Mouse (Mus musculus) skeletal muscle tissue, adult 2 months (tissue): ENCODE data around the gene Gm17387.
A peak's percentile ranks its signal among the peaks of the same experiment; 100 is the strongest.

Source experiments
- DNase-seq: peaks from one replicate; pipeline ENCODE4 v3.0.0-alpha.2; 2012; ENCODE audit warnings: low read depth, low spot score

The Gm17387 gene

DNA sequence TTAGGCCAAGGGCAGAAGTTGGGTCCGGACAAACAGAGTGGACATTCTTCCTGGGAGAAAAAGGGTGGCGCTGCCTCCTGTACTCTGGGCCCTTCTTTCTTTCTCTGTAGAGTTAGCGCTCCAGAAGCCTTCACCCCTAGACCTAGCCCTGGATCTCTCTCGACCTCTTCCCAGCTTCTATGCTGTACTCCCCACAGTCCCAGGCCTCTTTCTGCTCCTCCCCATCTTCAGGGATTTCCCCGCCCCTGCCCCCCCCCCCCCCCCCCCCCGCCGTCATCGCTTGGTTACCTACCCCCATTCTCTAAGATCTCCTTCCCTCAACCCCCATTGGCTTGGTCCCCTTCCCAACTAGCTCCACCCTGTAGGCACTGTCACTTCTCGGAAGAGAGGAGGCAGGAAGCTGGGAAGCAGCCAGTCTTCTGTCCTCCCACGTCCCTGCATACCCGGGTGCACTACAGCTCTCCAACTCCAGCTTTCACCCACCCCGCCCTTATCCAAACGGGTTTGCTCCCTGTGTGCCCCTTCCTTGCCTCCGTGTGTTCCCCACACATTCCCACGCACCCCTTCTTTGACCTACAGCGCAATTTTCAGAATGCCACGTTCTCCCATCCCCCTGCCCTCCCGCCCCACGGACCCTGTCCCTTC, 18.8 kb downstream of the Gm17387 start:
- DNase-seq = peak; percentile 94

DNA sequence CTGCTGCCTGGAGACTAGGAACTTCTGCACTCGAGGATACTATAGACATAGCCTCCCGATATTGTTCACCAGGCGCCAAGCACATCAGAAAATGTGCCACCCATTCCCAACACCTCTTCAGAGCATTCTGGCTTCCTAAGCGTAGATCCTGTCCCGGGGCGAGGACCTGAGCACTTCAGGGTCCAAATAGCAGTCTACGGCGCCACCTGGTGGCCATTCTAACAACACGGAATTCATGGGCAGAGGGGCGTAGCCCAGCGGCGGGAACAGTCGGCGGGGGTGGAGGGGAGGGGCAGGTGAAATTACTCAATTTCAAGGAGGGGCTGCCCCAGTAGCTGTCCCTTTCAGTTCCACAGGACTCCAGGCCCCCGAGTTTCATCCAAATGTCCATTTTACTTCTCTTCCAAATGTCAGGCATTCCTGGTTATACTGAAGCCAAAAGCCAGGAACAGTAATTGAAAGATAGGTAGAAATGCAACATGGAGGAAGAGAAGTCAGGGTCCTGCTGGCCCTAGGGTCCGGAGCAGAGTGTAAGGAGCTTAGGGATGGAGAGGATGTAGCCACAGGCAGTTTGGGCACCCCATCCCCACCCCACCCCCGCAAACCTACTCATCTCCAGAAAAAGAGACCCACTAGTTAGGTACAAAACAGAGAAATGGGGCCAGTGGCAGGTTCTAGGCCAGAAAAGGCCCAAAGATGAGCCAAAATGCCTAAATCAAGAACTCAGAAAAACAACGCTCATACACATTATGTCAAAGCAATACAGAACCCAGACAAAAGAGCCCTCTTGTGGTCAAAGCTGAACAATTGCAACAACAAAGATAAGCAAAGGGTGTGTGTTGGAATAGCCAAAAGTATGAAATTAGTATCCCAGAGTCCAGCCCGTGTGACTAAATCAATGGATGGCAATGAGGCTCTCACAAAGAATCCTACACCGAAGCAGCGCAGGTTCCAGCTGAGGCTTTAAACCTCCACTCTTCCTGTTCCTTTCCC, 19.6 kb downstream of the Gm17387 start:
- peak; percentile 94 for DNase-seq

DNA sequence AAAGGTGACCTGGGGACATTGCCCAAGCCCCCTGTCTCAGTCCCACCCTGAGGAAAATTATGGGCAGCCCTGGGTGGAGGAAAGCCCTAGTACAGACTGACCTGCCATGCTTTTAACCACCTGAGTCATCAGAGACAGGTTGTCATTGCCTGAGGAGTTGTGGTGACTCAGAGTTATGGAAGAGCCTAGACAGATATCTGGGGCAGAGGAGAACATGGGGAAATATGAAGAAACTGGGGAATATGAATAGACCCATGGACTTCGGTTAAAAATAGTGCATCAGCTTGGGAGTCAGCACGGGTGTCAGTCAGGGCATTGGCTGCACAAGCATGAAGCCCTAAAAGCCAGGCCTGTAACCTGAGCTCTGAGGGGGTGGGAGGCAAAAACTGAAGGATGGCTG, 20.4 kb downstream of the Gm17387 start:
- no peak for DNase-seq

DNA sequence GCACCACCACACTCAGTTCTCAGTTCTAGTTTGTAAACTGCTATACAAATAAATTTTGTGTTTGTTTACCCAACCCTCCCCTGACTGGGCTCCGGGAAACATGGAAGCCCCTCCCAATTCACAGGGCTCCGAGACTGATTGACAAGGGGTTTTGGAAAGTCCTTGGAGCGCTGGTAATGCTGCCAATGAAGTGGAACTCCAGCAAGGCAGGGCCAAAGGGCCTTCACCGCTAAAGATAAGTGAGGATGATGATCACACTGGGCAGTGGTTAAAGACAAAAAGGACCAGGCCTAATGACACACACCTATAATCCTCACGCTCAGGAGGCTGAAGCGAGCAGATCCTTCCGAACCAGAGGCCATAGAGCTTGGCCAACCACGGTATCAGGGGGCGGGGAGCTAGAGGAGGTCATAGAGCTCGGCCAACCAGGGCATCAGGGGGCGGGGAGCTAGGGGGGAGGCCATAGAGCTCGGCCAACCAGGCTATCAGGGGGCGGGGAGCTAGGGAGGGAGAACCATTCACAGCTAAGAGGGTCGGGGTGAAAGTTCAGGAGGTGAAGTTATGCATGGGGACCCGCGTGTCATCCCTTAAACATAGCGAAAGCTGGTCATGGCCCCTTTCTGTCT, 22.2 kb downstream of the Gm17387 start:
- DNase-seq = no peak

DNA sequence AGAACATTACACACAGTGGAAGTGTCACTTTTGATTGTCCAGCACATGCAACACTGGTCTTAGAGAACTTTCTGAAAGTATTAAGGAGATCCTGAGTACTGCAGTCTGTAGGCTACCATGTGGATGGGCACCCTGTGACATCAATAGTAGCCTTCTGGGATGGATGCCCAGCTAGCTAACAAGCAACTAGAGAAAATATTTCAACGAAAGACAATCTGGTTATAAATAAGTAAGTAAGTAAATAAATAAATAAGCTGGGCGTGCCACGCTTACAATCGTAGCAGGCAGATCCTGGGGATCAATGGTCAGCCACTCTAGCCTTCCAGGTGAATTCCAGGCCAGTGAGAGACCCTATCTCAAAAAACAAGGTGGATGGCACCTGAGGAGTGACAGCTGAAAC, 23.1 kb downstream of the Gm17387 start:
- DNase-seq = no peak

DNA sequence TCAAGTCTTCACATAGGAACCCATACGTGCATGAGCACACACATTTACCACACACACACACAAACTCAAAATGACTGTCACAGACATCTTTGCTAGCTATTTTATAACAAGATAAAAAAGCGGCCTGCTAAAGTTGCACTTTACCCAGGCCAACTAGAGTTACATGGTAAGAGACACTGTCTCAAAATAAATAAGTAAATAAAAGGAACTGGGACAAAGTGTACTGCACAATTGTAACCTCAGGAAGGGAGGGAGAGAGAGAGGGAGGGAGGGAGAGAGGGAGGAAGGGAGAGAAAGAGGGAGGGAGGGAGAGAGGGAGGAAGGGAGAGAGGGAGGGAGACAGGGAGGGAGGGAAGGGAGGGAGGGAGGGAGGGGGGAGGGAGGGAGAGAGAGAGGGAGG, 23.5 kb downstream of the Gm17387 start:
- DNase-seq = no peak

DNA sequence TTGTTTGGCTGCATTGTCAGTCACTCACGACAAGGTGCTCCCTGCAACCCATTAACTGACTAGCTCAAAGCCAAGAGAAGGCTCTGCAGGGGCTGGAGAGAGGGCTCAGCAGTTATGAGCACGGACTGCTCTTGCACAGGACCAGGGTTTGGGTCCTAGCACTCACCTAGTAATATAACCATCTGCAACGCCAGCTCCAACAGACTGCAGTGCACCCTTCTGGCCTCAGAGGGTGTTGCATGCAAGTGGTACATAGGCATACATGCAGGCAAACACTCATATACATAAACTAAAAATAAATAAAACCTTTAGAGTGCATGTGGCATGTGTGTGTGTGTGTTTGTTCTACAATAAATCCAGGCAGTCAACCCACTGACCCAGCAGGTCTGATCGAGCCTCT, 26.9 kb downstream of the Gm17387 start:
- DNase-seq = no peak

DNA sequence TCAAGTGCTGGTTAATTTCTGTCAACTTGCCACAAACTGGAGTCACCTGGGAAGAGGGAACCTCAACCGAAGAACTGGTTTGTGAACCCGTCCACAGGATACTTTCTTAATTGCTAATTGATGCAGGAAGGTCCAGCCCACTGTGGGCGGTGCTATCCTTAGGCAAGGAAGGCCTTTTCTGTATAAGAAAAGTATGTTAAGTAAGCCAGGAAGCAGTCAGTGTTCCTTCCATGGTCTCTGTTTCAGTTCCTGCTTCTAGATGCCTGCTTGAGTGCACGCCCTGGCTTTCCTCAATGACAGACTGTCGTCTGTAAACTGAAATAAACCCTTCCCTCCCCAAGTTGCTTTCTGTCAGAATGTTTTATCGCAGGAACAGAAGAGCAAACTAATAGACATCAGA, 28.0 kb downstream of the Gm17387 start:
- DNase-seq = no peak

DNA sequence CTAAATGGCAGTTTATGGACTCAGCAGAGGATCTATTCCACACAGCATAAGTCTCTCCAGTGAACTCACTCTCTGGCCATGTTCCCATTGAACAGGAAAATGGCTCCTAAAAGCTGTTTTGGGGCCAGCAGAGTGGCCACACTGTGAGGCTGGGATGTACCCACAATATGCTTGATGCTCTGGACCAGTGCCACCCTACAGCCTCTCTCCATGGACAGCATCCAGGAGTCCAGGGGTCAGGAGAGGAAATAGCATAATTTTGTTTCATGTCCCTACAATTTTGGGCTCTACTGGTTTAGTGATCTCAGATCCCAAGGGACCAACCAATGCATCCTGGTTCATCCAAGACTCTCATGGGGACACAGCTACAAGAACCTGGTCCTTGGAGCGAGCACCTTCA, 28.6 kb downstream of the Gm17387 start:
- DNase-seq = no peak

DNA sequence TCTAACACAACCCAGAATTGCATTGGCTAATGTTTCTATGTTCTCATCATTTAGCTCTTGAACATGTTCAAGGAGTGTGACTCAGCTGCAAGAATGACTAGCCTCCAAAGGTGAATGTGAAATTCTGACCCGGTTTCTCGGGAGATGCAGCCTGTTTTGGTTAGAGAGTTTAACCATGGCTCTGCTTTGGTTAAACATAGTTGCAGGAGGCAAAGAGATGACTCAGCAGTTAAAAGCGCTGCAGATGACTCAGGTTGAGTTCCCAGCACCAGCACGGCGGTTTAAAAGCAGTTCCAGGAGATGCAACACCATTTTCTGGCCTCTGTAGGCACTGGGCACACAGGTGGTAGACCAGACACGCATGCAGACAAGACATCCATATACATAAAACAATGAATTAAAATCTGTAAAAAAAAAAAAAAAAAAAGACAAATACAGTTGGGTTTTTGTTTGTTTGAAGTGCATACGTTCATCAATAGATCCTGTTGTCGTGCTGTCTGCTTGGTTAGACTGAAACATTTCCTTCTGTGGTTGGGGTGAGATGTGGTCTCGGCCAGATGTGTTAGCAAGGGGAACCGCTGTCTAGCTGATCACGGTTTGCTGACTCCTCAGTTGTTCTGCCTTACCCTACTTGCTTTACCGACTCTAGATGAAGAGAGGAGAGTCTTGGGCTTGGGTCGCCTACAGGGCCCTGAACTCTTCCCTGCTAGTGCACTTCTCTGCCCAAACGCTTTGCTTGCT, 29.8 kb downstream of the Gm17387 start:
- no peak for DNase-seq

DNA sequence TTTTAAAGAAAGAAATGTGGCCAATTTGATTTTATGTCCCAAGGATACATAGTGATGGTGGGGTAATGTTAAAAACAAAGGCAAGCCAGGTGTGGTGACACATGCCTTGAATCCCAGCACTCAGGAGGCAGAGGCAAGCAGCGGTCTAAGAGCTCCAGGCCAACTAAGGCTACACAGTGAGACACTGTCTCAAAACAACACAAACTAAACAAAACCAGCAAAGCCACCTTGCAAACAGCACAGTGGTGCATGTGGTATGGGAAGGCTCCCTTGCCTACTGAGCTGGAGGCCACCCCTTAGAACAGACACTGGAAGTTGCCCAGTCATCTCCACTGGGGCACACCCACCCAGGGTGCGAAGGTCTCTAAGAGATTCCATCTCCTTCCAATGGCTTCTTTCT, 31.0 kb downstream of the Gm17387 start:
- no peak for DNase-seq

DNA sequence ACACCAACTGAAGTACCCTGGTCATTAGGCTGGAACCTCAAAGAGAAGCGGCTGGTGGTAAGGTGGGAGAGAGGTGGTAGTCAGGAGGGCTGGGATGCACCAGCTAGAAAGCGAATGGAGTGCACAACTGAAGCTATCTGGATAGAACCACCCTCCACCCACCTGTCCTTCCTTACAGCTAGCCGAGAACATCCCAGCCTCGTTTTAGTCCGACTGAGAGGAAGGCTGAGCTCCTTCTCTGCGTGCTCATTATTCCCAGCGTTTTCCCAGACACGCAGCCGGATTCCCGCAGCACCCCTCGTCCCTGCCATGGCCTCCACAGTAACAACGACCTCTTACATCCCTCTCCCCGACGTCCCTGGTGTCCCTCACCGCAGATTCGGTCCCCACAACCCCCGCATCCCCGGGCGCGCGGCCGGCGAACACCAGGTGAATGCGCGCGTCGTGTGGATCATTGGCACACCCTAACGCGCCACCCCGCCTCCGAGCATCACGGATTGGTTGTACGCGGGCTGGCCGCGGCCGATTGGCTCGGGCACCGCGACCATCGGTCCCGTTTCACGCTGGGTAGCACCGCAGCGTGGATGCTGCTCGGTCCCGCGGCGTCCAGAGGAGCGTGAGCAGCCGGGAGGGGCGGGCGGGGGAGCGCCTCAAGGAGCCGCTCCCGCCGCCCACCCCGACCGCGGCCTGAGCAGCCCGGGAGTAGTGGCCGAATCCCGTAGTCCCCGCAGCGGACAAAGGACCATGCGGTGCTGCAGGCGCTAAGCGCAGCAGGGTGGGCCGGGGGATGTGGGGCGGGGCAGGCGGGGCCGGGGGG, 31.7 kb downstream of the Gm17387 start, which contains the start of gene B4galnt4:
B4galnt4 (plus strand) TSS at position 679 of the 817 bp plus-strand sequence.
- DNase-seq = no peak

DNA sequence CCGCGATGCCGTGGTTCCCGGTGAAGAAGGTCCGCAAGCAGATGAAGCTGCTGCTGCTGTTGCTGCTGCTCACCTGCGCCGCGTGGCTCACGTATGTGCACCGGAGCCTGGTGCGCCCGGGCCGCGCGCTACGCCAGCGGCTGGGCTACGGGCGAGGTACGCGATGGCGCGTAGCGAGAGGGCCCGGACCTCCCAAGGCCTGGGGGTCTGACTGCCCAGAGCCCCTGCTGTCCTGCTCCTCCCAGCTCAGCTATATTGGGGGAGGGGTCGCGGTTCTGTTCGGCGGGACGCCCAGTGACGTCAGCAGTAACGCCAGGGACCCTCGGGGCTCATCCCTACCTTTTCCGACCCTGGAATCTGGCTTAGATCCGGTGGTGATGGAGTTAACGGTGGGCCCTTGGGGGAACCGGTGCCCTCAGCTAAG, 32.4 kb downstream of the Gm17387 start:
- DNase-seq = no peak

DNA sequence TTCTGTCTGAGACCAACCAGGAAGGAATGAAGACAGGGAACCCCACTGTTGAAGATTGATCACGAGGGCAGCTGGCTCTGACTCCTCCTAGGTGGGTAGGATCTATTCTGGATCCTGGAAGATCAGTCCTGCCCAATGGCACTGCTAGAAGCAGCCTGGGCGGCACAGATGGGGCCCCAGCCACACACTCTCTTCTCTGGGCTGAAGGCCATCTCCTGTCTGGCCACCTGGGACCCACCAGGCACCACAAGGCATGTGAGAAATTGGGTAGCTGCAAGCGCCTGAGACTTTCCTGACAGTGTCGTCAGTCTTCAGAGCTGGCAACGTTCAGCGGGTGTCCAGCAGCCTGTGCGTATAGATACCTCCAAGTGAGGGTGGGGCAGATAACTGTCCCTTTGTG, 33.6 kb downstream of the Gm17387 start:
- no peak for DNase-seq

DNA sequence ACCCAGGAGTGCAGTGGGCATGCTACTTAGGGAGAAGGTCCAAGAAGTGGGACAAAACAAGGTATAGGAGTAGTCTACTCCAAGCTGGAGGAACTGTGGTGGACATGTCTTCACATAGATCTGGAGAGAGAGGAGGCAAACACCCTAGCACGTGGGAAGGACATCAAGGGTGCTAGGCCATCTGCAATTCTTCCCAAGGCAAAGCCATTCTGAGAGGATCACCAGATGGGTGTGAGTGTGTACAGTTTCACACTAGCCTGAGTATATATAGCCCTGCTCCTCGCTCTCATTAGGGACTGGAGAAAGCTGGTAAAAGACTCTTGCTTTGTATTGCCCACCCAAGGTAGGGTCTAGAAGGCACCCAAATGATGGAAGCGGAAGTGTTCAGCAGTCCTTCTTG, 34.4 kb downstream of the Gm17387 start:
- no peak for DNase-seq

DNA sequence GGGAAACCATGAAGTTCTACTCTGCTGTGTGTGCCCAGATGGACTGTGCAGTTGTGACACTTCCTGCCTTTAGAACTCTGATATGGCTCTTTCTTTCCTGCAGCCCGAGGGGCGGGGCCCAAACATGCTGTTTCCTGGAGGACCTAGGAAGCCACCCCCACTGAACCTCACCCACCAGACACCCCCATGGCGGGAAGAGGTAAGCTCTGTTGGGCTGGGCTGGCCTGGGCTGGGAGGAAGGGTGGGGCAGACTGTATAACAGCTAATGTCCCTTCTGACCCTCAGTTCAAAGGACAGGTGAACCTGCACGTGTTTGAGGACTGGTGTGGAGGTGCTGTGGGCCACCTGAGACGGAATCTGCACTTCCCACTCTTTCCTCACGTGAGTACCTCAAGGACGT, 35.2 kb downstream of the Gm17387 start:
- no peak for DNase-seq

DNA sequence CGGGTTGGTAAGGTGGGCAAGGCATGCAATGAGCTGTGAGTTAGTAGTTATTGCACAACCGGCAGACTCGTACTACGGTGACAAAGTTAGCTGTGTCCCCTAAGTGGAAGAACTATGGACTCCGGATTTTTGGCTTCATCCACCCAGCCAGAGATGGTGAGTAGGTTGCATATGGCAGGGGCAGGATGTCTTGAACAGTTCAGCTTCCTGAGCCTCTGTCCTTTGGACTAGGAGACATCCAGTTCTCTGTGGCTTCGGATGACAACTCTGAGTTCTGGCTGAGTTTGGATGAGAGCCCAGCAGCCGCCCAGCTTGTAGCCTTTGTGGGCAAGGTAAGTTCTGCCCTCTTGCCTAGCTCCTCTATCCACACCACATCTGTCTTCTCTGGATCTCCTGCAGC, 35.6 kb downstream of the Gm17387 start:
- no peak for DNase-seq

DNA sequence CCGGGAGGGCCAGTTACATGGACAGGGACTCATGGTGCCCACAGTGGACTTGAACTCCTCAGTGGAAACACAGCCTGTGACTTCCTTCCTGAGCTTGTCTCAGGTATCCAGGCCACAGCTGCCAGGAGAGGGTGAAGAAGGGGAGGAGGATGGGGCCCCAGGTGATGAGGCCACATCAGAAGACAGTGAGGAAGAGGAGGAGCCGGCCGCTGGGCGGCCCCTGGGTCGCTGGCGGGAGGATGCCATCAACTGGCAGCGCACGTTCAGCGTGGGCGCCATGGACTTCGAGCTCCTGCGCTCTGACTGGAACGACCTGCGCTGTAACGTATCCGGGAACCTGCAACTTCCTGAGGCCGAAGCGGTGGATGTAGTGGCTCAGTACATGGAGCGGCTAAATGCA, 39.4 kb downstream of the Gm17387 start:
- DNase-seq = no peak

DNA sequence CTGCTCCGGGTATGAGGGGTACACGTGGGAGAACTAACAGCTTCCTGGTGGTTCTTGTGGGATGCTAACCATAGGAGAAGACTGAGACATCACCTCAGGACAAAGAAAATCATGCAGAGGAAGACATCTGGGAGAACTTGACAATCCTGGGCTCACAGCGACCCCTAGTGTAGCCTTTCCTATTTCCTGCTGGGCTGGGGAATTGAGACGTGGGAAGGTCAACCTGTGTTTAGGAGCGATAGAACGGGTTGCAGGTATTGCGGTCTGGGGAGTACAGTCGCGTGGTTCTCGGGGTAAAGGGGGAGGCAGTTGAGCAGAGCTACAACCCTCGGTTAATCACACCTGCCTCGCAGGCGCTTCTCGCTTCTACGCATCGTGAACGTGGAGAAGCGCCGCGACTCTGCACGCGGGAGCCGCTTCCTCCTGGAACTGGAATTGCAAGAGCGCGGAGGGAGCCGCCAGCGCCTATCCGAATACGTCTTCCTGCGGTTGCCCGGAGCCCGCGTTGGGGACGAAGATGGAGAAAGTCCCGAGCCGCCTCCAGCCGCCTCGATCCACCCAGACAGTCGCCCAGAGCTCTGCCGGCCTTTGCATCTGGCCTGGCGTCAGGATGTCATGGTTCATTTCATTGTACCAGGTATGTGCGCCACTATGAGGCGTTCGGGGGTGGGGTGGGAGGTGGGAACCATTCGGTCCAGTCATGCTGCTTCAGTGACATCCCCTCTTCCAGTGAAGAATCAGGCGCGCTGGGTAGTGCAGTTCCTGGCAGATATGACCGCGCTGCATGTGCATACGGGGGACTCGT, 41.3 kb downstream of the Gm17387 start:
- no peak for DNase-seq
